Mouse (Mus musculus) v-Abl transformed pro-B cells (cell line): ENCODE data around the gene Esp8.
"Not testable (repeated sequence)": the region's sequence is repeated elsewhere in the genome, so short reads cannot be mapped to it uniquely, and the experiment has no call there.

ENCODE experiments used
- in situ Hi-C, 2 experiments: fragments of 400-800 bp; cut with MboI; formaldehyde crosslinking; loops; one replicate each; pipeline ENCODE4 v1.15.1; 2025; ENCODE audit not compliant: unreplicated experiment in 2 of 2

Gene Esp8

DNA sequence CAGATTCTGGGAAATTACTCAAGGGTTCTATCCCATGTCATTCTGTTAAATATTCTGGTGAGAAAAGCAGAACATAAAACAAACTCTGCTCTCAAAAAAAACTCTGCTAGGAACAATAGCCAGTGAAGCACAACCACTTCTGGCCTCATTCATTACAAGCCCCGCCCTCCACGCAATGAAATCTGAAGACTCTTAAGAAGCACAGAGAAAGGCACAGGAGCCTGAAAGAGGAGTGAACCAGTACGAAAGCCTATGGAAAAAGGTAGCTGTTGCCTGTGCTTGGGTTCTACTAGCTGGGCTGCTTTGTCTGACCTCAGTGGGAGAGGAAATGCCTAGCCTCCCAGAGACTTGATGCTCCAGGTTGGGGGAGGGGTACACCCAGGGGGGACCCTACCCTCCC, at the start of gene Esp8:
Gene Esp8 (plus strand): TSS at position 205 of the 400 bp plus-strand sequence.
- in situ Hi-C loops = no loop called here

DNA sequence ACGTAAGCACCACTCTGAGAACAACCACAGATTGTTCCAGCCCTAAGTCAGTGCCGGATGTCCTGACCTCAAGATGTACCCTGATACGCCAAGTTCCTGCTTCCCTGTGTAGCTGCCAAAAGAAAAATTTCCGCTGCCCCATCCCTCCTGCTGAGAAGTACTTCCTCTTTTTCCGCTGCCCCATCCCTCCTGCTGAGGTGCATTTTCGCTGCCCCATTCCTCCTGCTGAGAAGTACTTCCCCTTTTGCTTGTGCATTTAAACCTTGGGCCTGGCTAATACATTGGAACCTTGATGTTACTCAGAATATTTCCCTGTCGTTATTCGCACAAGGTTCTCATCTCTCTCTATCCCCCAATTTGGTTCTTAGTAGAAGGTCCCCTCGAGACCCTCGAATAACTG, 36.3 kb upstream of the Esp8 start:
- in situ Hi-C loops = not testable (repeated sequence)

DNA sequence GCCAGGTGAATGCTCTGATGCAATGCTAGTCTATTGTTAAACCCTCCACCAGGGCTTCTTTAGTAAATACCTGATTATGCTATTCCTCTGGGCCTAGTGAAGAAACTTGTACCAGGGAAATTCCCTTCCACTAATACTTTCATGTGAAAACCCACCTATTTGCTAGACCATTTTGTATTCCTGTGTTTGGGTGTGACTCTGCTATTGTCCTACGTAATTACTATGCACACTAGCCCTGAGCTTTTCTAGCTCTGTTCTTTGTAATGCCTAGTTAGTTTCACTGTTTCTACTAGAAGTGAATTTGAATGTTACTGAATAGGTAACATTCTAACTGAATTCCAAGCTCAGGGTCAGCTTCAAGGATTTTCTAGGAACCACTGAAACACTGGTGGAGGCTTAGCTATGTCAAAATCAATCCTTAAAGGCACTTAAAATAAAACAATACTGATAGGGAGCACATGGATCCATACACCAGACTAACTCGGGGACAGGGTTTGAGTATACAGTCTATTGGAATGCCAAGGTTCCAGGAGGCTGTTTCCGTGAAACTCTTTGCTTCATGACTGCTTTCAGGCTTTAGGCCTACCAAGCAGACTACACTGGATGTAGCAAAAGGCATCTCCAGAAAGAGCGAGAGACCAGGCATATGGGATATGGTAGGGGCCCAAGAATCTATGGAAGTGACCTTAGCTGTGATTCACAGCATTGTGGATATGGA, 24.2 kb upstream of the Esp8 start:
- in situ Hi-C loops = not testable (repeated sequence)

DNA sequence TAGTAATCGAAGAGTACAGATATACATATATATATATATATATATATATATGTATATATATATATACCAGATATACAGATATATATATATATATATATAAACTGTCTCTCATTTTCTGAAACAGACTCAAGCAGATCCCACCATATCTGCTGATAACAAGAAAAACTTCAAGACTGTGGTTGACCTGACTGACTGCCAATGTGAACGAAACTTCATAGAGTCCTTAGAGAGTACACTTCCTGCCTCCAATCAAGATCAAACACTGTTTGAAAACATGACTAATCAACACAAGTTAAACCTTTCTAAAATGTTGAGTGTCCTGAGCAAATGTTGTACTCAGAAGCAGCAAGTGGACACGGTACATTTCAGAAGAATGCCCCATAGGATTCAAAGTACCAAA, 10.0 kb downstream of the Esp8 start:
- in situ Hi-C loops = no loop called here

DNA sequence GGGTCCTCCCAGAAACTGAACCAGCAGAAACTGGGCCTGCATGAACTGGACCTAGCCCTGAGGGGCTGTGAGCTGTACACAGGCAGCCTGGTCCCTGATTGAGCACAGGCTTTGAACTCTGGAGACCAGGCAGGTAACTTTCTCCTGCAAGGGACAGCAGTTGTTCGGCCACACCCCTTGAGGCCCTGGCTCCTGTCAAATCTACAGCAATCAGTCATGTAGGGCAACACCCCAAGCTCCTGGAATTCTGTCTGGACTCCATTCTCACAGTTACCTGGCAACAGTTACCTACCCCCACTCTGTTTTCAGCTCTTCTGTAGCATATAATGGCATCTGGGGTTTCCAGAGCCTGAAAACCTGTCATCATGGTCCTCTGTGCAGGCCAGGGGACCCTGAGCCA, 11.3 kb downstream of the Esp8 start:
- in situ Hi-C loops = no loop called here

DNA sequence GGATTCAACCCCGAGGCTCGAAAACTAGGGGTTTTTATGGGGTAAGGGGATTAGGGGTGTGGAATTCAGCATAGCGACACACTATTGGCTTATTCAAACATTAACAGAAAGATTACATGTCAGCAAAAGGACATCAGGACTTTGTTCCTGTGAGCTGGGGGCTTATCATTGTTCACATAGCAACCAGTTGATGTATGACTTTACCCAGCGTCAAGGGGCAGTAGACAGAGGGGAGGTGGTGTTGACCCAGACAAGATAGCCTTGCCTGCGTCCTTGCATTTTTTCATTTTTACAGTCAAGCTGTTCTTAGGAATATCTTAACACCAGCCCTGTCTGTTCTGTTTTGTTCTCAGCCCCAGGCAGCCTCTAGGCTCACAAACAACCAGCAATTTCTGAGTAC, 27.2 kb downstream of the Esp8 start:
- in situ Hi-C loops = not testable (repeated sequence)

DNA sequence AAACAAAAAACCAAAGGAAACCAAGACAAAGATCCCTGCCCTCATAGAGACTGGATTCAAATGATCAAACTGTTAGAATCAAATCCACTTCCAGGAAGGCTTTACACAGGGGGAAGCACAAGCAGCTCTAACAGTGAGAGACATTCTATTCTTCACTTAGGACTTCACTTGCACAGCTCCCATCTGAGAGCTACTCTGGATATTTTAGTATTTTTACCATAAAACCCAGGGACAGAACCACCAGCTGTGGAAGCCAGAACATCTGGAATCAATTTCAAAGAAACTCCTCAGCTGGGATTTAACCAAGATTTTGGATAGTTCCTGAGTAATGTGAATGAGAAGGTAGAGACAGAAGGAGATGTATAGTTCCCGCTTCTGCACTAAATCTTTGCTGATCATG, 33.6 kb downstream of the Esp8 start:
- in situ Hi-C loops = no loop called here

DNA sequence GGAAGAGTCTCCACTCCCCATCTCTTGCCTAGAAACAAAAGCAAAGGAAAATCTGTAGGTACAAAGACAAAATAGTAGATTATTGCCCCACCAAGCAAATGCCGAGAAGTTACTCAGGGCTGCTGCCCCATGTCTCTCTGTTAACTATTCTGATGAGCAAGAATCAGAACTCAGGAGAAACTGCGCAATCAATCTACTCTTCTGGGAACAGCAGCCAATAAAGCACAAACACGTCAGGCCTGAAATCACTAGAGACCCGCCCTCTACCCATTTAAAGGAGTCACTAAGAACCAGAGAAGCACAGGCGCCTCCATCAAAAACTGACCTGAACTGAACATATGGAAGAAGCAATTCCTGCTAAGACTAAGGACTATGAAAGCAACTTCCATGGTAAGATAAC, 41.4 kb downstream of the Esp8 start, which contains the start of gene Esp6:
Gene Esp6 (plus strand): TSS at position 301 of the 400 bp plus-strand sequence.
- in situ Hi-C loops = no loop called here
